Mouse (Mus musculus): ENCODE data around the gene Cbr2. TPM values are rescaled to one million over a fixed set of nuclear protein-coding genes. Genes with fewer than 3 reads are reported as not detected.

The Cbr2 gene
- polyA plus RNA-seq, 1 experiment from 2014 or later, result 1.00 TPM

- Histone ChIP-seq H3K27ac (ENCODE audit: low read depth, low read length) (no peak overlapping the region), H3K27me3 (ENCODE audit: control insufficient read depth, insufficient read depth, low read length) (no peaks in the 10 kb centered on the region), H3K4me2 (no peak overlapping the region), H3K9ac (ENCODE audit: low read length) (no peak overlapping the region), H3K9me3 (ENCODE audit: control insufficient read depth, low read length) (no peaks in the 10 kb centered on the region), H3K36me3 (ENCODE audit: control insufficient read depth, insufficient read depth, low read length) (peaks cover 5% of the 10 kb centered on the region; the same call in 1 of the 2 replicates), H3K4me3 (ENCODE audit: low read depth, low read length) (no peak overlapping the region), H3K4me1 (ENCODE audit: control insufficient read depth, insufficient read depth, low read length) (peaks cover 10% of the 10 kb centered on the region; the same call in 1 of the 2 replicates)
- 55% methylated on average over 3 of the region's 3 CpGs for WGBS
- DNase-seq (ENCODE audit: low spot score, missing footprints) (no peak), ATAC-seq (ENCODE audit: low FRiP score) (no peak)
Measured at GRCm38 (mm10) chr11:120693461-120693860, 38.5 kb downstream of the Cbr2 start.

- WGBS, result 96% methylated on average over 4 of the region's 4 CpGs
- no peak for ATAC-seq (ENCODE audit: low FRiP score)
Measured at GRCm38 (mm10) chr11:120692471-120693011, 39.4 kb downstream of the Cbr2 start.

DNA sequence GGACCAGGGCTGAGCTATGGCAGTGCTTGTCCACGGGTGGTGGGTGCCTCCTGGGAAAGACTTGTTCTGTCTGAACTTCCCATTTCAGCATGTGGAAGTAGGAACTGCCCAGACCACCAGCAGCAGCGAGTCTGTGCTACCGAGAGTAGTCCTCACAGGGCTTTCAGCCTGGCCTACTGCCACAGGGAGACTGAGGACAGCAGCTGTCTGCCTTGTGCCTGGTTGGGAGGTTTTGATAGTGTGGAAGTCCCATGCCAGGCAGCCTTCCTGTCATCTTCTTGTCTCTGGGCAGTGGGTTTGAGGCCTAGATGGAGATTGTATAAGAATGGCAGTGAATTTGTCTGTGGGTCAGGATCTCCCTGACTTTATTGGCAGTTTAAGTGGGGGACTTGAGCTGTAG, 42.5 kb downstream of the Cbr2 start:
- H3K27me3 ChIP-seq (ENCODE audit: control insufficient read depth, insufficient read depth, low read length), result no peaks in the 10 kb centered on the region
- no peak overlapping the region for H3K4me3 ChIP-seq (ENCODE audit: low read depth, low read length)
- no peak overlapping the region for H3K9ac ChIP-seq (ENCODE audit: low read length)
- ATAC-seq (ENCODE audit: low FRiP score), result no peak
- peaks cover 5% of the 10 kb centered on the region for H3K36me3 ChIP-seq (ENCODE audit: control insufficient read depth, insufficient read depth, low read length)
- H3K4me1 ChIP-seq (ENCODE audit: control insufficient read depth, insufficient read depth, low read length), result no peaks in the 10 kb centered on the region
- no peaks in the 10 kb centered on the region for H3K9me3 ChIP-seq (ENCODE audit: control insufficient read depth, low read length)
- WGBS, result 87% methylated on average over 3 of the region's 3 CpGs
- H3K27ac ChIP-seq (ENCODE audit: low read depth, low read length), result no peak overlapping the region
- H3K4me2 ChIP-seq, result no peak overlapping the region
- DNase-seq (ENCODE audit: low spot score, missing footprints), result no peak

More at GRCm38 (mm10) chr11:120692471-120693011, 39.4 kb downstream of the Cbr2 start:
- H3K36me3 ChIP-seq (ENCODE audit: control insufficient read depth, insufficient read depth, low read length), result peaks cover 5% of the 10 kb centered on the region; the same call in 1 of the 2 replicates
- H3K4me2 ChIP-seq, result no peak overlapping the region
- peaks cover 10% of the 10 kb centered on the region; the same call in 1 of the 2 replicates for H3K4me1 ChIP-seq (ENCODE audit: control insufficient read depth, insufficient read depth, low read length)
- no peak for DNase-seq (ENCODE audit: low spot score, missing footprints)
- no peaks in the 10 kb centered on the region for H3K27me3 ChIP-seq (ENCODE audit: control insufficient read depth, insufficient read depth, low read length)
- H3K27ac ChIP-seq (ENCODE audit: low read depth, low read length), result no peak overlapping the region
- H3K9ac ChIP-seq (ENCODE audit: low read length), result no peak overlapping the region
- H3K4me3 ChIP-seq (ENCODE audit: low read depth, low read length), result no peak overlapping the region
- no peaks in the 10 kb centered on the region for H3K9me3 ChIP-seq (ENCODE audit: control insufficient read depth, low read length)

DNA sequence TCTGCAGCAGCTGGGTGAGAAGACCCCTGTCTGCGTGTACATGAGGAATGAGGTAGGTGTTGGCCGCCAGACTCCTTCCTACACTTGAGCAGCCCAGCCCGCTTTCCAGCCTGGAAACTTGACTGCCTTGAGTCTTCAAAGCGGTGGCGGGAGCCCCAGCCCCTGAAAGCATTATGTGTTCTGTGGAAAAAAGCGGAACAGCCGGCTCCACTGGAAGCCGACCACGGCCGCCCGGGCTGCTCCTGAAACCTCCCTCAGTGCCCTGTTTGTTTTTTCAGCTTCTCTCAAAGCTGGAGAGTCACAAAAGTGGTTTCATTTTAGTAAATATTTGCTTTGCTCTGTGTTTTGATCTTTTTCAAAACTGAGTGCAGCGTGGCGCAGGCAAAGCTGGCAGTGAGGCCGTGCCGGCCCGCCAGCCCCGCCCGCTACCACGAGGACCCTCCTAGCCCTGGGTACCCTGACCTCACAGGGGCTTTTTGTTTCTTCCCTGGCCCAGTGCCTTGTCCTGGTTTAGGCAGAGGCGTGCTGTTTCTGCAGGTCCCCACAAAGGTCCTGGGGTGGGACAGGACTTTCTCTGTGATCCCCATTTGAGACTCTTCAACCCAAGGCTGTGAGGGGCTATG, 45.2 kb downstream of the Cbr2 start:
- H3K9me3 ChIP-seq (ENCODE audit: control insufficient read depth, low read length), result no peaks in the 10 kb centered on the region
- WGBS, result 88% methylated on average over 20 of the region's 20 CpGs
- no peak overlapping the region for H3K9ac ChIP-seq (ENCODE audit: low read length)
- H3K4me1 ChIP-seq (ENCODE audit: control insufficient read depth, insufficient read depth, low read length), result no peaks in the 10 kb centered on the region
- H3K4me3 ChIP-seq (ENCODE audit: low read depth, low read length), result no peak overlapping the region
- H3K36me3 ChIP-seq (ENCODE audit: control insufficient read depth, insufficient read depth, low read length), result peaks cover 5% of the 10 kb centered on the region
- DNase-seq (ENCODE audit: low spot score, missing footprints) (no peak), ATAC-seq (ENCODE audit: low FRiP score) (no peak)
- no peak overlapping the region for H3K27ac ChIP-seq (ENCODE audit: low read depth, low read length)
- no peak overlapping the region for H3K4me2 ChIP-seq
- no peaks in the 10 kb centered on the region for H3K27me3 ChIP-seq (ENCODE audit: control insufficient read depth, insufficient read depth, low read length)

DNA sequence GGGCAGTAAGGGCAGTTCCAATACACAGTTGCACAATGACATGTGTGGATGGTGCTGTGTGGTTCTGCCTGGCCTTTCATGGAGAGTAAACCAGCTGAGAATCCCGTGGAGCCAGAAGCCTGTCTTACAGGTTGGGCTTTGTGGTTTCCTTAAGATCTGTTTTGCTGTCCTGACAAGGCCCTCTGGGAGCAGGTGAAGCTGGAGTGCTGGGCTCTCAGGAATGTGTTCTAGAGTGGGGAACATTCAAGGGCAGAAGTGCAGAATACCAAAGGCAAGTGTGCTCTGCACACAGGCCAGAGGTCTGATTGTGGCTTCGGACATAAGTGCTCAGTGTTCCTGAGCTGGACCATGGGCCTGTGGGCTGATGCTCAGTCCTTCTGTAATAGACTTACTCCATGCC, 47.3 kb downstream of the Cbr2 start:
- 91% methylated on average over 2 of the region's 2 CpGs for WGBS
- H3K9me3 ChIP-seq (ENCODE audit: control insufficient read depth, low read length), result no peaks in the 10 kb centered on the region
- ATAC-seq (ENCODE audit: low FRiP score) (no peak), DNase-seq (ENCODE audit: low spot score, missing footprints) (no peak)
- H3K27ac ChIP-seq (ENCODE audit: low read depth, low read length), result no peak overlapping the region
- no peaks in the 10 kb centered on the region for H3K4me1 ChIP-seq (ENCODE audit: control insufficient read depth, insufficient read depth, low read length)
- no peak overlapping the region for H3K4me2 ChIP-seq
- no peak overlapping the region for H3K9ac ChIP-seq (ENCODE audit: low read length)
- peaks cover 3% of the 10 kb centered on the region for H3K36me3 ChIP-seq (ENCODE audit: control insufficient read depth, insufficient read depth, low read length)
- no peak overlapping the region for H3K4me3 ChIP-seq (ENCODE audit: low read depth, low read length)
- H3K27me3 ChIP-seq (ENCODE audit: control insufficient read depth, insufficient read depth, low read length), result no peaks in the 10 kb centered on the region

- Histone ChIP-seq H3K27ac (ENCODE audit: low read depth, low read length) (no peak overlapping the region), H3K27me3 (ENCODE audit: control insufficient read depth, insufficient read depth, low read length) (no peaks in the 10 kb centered on the region), H3K9me3 (ENCODE audit: control insufficient read depth, low read length) (no peaks in the 10 kb centered on the region), H3K4me3 (ENCODE audit: low read depth, low read length) (no peak overlapping the region), H3K9ac (ENCODE audit: low read length) (no peak overlapping the region), H3K36me3 (ENCODE audit: control insufficient read depth, insufficient read depth, low read length) (peaks cover under 1% of the 10 kb centered on the region), H3K4me2 (no peak overlapping the region), H3K4me1 (ENCODE audit: control insufficient read depth, insufficient read depth, low read length) (no peaks in the 10 kb centered on the region)
- WGBS, result 88% methylated on average over 2 of the region's 2 CpGs
- ATAC-seq (ENCODE audit: low FRiP score) (no peak), DNase-seq (ENCODE audit: low spot score, missing footprints) (no peak)
Measured at GRCm38 (mm10) chr11:120684086-120684485, 47.8 kb downstream of the Cbr2 start.

- H3K36me3 ChIP-seq (ENCODE audit: control insufficient read depth, insufficient read depth, low read length), result no peaks in the 10 kb centered on the region; the same call in 1 of the 2 replicates
- WGBS, result 90% methylated on average over 3 of the region's 3 CpGs
- no peaks in the 10 kb centered on the region for H3K9me3 ChIP-seq (ENCODE audit: control insufficient read depth, low read length)
- DNase-seq (ENCODE audit: low spot score, missing footprints) (no peak), ATAC-seq (ENCODE audit: low FRiP score) (no peak)
- H3K27me3 ChIP-seq (ENCODE audit: control insufficient read depth, insufficient read depth, low read length), result no peaks in the 10 kb centered on the region
- no peak overlapping the region for H3K4me3 ChIP-seq (ENCODE audit: low read depth, low read length)
- no peak overlapping the region for H3K27ac ChIP-seq (ENCODE audit: low read depth, low read length)
- no peak overlapping the region for H3K4me2 ChIP-seq
- no peaks in the 10 kb centered on the region for H3K4me1 ChIP-seq (ENCODE audit: control insufficient read depth, insufficient read depth, low read length)
- no peak overlapping the region for H3K9ac ChIP-seq (ENCODE audit: low read length)
Measured at GRCm38 (mm10) chr11:120683536-120683935, 48.4 kb downstream of the Cbr2 start.

GRCm38 (mm10) chr11:120682683-120683082, 49.2 kb downstream of the Cbr2 start:
- no peak overlapping the region for H3K4me2 ChIP-seq
- H3K9ac ChIP-seq (ENCODE audit: low read length), result no peak overlapping the region
- ATAC-seq (ENCODE audit: low FRiP score), result no peak
- H3K9me3 ChIP-seq (ENCODE audit: control insufficient read depth, low read length), result no peaks in the 10 kb centered on the region
- WGBS, result 92% methylated on average over 5 of the region's 5 CpGs
- H3K4me3 ChIP-seq (ENCODE audit: low read depth, low read length), result no peak overlapping the region
- H3K27ac ChIP-seq (ENCODE audit: low read depth, low read length), result no peak overlapping the region
- H3K27me3 ChIP-seq (ENCODE audit: control insufficient read depth, insufficient read depth, low read length), result no peaks in the 10 kb centered on the region
- H3K4me1 ChIP-seq (ENCODE audit: control insufficient read depth, insufficient read depth, low read length), result no peaks in the 10 kb centered on the region
- no peak for DNase-seq (ENCODE audit: low spot score, missing footprints)
- peaks cover 5% of the 10 kb centered on the region; the same call in 1 of the 2 replicates for H3K36me3 ChIP-seq (ENCODE audit: control insufficient read depth, insufficient read depth, low read length)

GRCm38 (mm10) chr11:120679909-120680308, 52.0 kb downstream of the Cbr2 start:
- Histone ChIP-seq H3K9ac (ENCODE audit: low read length) (no peak overlapping the region), H3K9me3 (ENCODE audit: control insufficient read depth, low read length) (no peaks in the 10 kb centered on the region), H3K27ac (ENCODE audit: low read depth, low read length) (no peak overlapping the region), H3K4me1 (ENCODE audit: control insufficient read depth, insufficient read depth, low read length) (no peaks in the 10 kb centered on the region), H3K27me3 (ENCODE audit: control insufficient read depth, insufficient read depth, low read length) (no peaks in the 10 kb centered on the region), H3K4me3 (ENCODE audit: low read depth, low read length) (no peak overlapping the region), H3K4me2 (no peak overlapping the region), H3K36me3 (ENCODE audit: control insufficient read depth, insufficient read depth, low read length) (0 out of 2 replicates have a peak, but pooled peaks cover 6% of the 10 kb centered on the region)
- DNase-seq (ENCODE audit: low spot score, missing footprints) (no peak), ATAC-seq (ENCODE audit: low FRiP score) (no peak)
- 82% methylated on average over 3 of the region's 3 CpGs for WGBS

Data from midbrain, embryonic 11.5 days (tissue).